Mouse (Mus musculus) olfactory bulb, adult 2 months (tissue): ENCODE data around the gene Serpina3f.

ENCODE experiments used
- CTCF ChIP-seq: fragments of 200-500 bp; IDR thresholded peaks from 2 replicates; pipeline ENCODE4 v1.5.1; 2012; ENCODE audit warnings: low read depth, mild to moderate bottlenecking, low read length, moderate library complexity; ENCODE audit not compliant: insufficient read depth
- POLR2A ChIP-seq: fragments of 200-500 bp; IDR thresholded peaks from 2 replicates; pipeline ENCODE4 v1.6.1; 2012; ENCODE audit warnings: mild to moderate bottlenecking, low read depth, low read length, moderate library complexity; ENCODE audit not compliant: insufficient read depth

DNA sequence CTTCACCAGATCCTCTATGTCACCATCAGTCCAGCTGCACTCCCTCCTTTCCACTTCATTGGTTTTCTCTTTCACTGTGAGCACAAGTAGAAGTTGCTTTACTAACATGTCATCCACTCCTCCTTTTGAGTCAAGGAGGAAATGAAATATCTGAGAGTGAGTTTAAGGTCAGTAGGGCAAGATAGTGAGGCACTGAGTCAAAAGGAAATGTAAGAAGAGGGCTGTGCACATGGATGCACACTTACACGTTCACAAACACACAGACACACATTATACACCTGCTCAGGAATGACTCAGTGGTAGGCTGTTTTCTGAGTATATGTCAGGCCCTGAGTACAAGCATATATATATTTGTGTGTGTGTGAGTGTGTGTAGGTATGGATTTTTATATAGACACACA is 9.3 kb downstream of the Serpina3f start:
- TF ChIP-seq CTCF (no peak), POLR2A (no peak)
